Mouse (Mus musculus) T-helper 17 cell (primary cell): Measurements from ENCODE around the gene Zc3hav1.

Experiments used
- in situ Hi-C, 2 experiments: fragments of 300-600 bp; cut with MboI, MseI; formaldehyde crosslinking; loops; 1 replicate in 1 of 2; 2 replicates in 1 of 2; pipeline ENCODE4 v1.15.1; 2025; ENCODE audit warnings: high pct_unique_total_duplicates in 2 of 2

The Zc3hav1 gene

DNA sequence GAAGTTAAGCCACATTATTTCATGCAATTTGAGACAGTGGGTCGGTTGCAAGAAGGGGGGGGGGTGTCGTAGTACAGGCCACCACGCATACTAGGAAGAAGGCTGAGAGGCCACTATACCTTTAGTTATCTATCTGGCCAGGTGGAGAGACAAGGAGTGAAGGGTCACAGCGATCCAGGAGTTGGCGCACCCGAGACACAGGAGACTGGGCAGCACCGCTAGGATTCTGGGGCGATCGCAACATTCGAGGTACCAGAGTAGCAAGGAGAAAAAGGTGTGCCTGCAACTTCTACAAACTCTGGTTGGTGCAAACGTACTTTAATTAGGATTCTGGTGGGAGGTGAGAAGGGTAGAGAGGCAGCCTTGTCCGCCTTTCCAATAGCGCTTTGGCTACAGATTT, 1.2 kb downstream of the Zc3hav1 start:
- in situ Hi-C loops = no loop called here

DNA sequence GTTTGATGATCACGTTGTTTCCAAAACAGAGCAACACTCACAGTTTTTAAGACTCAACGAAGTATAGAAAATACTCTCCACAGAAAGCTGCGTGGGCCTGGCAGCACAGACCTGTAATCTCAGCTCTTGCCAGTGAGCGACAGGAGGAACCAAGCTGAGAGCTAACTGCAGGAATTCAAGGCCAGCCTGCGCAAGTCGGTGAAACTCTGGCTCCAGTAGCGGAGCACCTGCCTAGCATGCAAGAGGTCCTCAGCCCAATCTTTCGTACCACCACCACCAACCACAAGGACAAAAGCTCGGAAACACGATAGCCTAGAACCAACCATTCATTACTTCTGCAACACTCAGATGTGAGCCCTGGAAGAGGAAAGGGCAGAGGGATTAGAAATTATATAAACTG, 2.0 kb downstream of the Zc3hav1 start:
- in situ Hi-C loops = no loop called here

DNA sequence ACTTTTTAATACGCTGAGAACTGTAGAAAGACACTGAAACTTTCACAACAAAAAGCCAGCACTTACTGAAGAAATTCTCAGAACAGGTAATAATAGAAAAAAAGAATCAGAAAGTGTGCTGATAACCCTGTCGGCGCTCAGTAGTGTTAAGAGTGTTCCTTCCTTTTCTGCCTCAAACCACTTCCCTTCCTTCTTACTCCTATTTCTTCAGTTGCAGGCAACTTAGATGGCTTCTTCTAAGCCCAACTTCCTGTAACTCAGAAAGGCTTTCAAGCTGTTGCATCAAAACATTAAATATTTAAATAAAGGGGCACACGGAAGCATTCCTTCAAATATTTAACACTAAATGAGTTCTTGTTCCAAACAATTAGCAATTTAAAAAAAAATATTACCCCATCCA, 2.5 kb downstream of the Zc3hav1 start:
- in situ Hi-C loops = no loop called here

DNA sequence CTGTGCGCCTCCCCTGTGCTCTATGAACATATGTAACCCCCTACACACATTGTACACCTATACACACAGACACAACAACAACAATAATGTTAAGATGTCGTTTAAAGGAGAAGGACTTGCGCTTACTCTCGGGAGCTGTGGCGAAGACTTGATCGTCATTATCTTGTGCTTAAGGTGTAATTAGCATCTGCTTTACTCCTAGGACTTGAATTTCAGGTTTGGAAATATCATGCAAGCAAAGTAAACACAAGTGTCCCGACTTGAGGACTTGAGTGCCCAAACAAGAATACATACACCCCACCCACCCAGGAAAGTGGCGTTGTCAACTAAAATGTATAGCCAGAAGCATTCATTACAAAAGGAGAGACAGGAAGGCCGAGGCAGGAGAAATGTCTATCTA, 4.6 kb downstream of the Zc3hav1 start:
- in situ Hi-C loops = no loop called here

DNA sequence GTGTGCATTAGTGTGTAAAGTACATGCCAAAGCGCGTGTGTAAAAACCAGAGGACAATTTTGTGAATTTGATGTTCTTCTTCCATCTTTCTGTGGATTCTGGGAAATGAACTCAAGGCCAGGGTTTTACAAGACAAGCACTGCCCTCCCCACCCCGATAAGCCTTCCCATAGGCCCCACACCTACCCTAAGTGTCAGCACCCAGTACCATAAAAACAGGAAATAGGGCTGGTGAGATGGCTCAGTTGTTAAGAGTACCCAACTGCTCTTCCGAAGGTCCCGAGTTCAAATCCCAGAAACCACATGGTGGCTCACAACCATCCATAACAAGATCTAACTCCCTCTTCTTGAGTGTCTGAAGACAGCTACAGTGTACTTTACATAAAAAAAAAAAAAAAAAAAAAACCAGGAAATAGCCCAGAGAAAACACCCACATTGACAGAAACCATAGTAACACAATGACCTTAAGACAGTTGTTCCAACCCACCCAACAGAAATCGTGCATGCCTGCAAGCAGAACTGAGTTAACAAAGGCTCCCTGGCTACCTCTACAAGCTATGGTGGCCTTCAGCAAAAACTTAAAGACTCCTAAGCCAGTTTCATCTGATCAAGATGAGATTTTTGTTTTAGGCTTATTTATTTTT, 5.5 kb downstream of the Zc3hav1 start:
- in situ Hi-C loops = no loop called here

DNA sequence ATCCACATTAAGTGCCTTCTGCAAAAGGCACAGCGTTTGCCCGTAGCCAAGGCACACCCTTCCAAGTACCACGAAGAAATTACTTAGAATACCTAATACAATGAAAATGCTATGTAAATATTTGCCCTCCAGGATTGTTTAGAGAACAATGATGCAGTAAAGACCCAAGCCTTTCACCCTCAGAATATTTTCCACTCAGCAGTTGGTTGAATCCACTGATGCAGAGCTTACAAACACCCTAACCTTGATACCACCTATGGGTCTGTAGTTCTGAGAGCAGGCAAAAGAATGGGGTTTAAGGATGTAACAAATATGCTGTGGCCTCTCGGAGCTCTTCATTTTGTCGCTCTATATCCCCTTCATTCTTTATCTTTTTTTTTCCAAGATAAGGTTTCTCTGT, 6.5 kb downstream of the Zc3hav1 start:
- in situ Hi-C loops = no loop called here

DNA sequence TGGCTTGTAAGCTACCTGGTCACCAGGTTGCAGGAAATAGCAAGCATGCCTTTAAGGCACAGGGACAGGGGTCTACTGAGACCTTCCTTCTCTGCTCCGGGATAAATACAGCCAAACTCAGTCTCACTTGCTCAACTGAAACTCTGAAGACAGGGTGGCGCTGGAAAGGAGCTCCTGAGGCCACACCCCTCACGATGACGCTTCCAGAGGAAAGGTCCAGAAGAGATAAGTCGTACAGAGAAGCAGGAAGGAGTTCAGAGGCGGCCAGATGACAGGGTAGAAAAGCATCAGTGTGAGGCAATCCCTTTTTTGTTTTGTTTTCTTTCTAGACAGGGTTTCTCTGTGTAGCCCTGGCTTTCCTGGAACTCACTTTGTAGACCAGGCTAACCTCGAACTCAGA, 8.6 kb downstream of the Zc3hav1 start:
- in situ Hi-C loops = no loop called here

DNA sequence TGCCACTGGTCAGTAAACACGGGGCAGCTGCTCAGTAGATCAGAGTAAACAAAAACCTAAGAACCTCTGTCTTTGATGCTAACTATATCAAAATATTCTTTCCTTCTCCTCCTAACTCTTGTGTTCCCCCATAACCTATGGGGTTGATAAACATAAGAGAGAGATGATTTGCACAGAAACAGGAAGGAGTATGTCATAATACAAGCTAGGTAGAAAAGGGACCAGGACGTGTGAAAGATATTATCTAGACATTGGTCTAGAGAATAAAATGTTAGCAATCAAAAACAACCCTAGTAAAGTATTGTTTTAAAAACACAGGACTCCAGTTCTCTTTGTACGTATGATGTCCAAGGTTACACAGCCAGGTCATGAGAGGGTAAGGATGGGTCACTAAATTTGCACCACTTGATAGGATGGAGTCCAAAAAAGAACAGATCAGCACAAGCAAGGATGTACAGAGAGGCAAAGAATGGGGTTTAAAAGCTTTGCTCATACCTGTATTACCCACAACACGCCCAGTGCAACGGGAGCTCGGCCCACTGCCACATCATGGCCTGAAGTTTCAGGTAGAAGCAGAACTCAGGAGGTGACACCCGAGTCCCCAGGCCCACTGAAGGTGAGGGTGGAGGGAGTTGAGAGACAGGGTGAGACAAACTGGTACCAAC, 10.3 kb downstream of the Zc3hav1 start:
- in situ Hi-C loops = loop anchor here in 1 of 2 experiments (5.0 kb wide), 1 partner anchor 248 kb away; no protein-coding TSS in a partner anchor

DNA sequence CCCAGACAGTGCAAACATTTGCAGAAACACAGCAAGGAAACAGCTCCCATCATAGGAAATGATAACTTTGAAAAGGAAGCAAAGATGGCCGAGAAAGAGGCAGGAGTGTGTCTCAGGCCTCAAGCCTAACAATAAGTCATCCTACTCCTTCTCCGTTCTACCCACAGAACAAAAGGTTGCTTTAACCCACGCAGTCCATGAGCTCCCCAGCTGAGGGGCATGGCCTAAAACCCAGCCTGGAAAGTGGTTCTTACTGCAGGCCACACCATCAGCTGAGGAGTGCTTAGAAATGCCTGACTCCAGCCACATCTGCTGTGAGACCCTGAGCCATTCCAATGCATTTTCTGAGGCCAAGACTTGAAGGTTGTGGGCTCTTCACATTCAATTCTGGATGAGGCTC, 10.8 kb downstream of the Zc3hav1 start:
- in situ Hi-C loops = loop anchor here in 1 of 2 experiments (5.0 kb wide), 1 partner anchor 249 kb away; no protein-coding TSS in a partner anchor

DNA sequence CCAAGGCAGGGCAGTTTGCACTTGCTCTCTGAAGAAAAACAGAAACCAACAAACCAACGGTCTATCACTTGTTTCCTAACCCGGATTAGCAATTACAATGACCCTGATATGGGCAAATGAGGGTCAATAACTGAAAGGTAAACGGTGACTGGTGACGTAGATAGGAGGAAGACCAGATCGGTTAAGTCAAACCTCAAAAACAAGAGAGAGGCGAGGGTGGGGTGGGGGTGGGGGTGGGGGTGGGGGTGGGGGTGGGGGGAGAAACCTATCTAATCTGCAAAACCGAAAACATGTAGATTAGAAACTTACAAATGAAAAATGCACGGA, 11.8 kb downstream of the Zc3hav1 start:
- in situ Hi-C loops = loop anchor here in 1 of 2 experiments (5.0 kb wide), 1 partner anchor 250 kb away; no protein-coding TSS in a partner anchor

DNA sequence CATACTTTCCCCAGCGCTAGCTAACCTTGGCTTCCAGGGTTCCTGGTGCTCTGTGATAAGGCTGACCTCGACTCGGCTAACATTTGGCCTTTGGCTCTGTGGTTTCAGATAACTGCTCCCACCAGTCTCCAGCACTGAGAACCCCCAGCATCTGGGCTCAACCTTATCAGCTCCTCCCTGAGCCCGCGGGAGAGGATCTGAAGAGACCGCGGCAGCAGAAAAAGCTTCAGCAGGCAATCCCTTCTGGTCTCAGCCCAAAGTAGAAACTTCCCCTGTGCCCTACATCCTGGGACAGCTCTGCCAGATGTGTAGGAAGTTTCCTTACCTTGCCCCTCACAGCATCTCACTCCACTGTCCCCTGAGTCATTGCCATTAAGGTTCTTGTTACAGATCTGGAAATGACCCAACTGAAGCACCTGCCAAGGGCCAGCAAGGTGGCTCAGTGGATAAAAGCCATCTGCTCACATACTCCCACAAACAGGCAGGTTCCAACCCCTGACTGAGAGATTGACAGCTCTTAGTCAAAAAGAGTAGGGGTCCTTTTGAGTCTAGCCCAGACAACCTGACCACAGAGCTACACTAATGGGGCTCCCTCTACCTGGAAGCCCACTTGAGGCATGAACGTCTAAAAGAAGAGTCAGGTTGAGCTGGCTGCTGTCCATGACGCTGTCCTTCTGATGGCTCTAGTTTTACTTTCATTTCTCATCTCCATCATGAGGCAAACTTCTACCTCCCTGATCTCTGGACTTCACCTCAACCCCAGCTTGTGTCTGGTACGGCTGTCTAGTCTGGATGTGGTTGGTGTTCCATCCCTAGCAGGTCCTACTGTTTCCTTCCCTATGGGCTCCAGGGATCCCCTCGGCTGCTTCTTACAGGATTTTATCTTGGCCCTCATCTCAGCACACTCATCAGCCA, 12.4 kb downstream of the Zc3hav1 start:
- in situ Hi-C loops = loop anchor here in 1 of 2 experiments (5.0 kb wide), 1 partner anchor 250 kb away; no protein-coding TSS in a partner anchor

DNA sequence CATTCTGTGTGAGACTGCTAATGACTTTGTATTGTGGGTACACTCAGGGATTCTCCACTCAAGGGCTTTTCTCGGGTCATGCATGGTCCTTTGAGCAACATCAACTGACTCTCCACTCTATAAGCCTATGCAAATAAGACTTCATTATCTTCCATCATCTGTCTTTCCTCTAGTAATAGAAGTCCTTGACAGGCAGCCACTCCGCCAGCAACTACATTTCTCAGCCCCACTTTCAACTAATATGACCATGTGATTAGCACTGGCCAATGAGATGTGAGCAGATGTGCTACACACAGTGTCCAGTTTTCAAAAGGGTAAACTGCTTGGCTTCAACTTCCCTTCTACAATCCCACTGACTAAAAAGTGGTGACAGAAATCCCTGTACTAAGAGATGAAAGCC, 15.3 kb downstream of the Zc3hav1 start:
- in situ Hi-C loops = no loop called here

DNA sequence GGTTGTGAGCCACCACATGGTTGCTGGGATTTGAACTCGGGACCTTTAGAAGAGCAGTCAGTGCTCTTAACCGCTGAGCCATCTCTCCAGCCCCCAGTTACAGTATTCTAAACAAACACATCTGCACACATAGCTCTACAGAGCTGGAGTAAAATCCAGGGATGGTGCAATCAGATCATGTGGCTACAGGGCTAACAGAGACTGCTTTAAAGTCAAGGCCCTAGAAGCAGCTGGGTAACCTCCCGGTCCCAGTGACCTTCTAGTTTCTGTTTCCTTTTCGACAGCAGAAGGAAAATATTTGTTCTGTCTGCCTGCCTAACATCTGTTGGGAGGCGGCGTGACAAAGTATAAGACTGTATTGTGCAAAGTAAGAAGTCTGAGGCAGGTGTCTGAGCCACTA, 16.5 kb downstream of the Zc3hav1 start:
- in situ Hi-C loops = no loop called here

DNA sequence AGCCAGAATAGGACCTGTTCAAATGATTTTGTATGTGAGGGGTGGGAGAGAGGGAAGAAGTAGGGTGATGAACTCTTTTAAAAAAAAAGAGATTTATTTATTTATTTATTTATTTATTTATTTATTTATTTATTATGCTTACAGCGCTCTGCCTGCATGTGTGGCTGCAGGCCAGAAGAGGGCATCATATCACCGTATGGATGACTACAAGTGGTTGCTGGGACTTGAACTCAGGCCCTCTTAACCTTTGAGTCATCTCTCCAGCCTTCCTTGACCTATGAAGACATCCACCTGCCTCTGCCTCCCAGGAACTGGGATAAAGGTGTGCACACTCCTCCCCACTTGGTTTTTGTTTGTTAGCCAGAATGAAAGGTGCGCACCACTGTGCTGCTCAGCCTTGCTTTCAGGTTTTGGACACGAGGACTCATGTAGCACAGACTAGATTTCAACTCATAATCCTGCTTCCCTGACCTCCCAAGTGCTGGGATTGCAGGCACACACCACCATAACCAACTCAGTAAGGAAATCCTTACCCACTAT, 17.2 kb downstream of the Zc3hav1 start:
- in situ Hi-C loops = no loop called here

DNA sequence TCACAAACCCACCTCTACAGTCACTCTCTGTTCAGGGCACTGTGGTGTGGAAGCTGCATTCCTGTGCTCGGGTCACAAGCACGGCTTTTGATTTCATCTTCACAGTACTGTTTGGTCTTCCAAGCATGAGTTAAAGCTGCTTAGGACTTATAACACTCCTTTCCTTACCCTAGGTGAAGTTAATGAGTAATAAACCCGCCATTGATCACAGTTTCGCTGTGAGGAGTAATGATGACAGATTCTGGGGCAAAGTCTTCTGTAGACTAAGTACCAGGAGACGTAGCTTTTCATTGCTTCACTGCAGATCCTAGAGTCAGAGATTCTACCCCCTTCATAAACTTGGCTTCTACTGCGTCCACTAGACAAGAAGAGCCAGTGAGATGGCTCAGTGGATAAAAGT, 19.1 kb downstream of the Zc3hav1 start:
- in situ Hi-C loops = no loop called here

DNA sequence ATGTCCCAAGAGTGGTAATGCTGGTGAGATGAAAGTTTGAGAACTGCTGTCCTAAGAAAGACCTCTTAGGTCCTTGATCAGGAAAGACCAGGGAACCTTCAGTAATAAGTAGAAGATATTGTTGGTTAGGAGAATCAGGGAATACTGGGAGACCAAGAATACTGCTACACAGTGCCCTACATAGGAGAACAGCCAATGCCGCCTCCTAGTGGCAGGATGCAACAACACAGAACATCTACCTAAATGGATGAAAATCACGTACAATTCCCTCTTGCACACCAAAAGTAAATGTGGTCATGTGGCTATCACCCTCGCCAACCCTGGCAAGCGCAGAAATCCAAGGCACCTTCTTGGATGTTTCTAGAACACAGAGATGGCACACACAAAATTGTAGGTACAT, 27.8 kb downstream of the Zc3hav1 start:
- in situ Hi-C loops = loop anchor here in 1 of 2 experiments (10.0 kb wide), 1 partner anchor 278 kb away; no protein-coding TSS in a partner anchor

DNA sequence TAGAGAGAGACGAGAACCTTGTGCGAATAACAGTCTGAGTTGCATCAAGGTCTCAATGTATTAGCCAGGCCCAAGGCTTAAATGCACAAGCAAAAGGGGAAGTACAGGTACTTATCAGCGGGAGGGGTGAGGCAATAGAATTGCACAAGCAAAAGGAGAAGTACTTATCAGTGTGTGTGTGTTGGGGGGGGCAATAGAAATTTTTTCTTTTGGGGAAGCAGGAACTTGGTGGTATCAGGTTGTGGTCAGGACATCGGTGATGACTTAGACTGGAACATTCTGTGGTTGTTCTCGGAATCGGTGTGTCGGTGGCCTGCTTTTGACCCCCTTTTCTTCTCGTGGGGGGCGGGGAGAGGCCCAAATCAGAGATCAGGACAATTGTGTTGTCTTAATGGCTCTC, 33.8 kb downstream of the Zc3hav1 start:
- in situ Hi-C loops = loop anchor here in 1 of 2 experiments (10.0 kb wide), 1 partner anchor 284 kb away; no protein-coding TSS in a partner anchor

DNA sequence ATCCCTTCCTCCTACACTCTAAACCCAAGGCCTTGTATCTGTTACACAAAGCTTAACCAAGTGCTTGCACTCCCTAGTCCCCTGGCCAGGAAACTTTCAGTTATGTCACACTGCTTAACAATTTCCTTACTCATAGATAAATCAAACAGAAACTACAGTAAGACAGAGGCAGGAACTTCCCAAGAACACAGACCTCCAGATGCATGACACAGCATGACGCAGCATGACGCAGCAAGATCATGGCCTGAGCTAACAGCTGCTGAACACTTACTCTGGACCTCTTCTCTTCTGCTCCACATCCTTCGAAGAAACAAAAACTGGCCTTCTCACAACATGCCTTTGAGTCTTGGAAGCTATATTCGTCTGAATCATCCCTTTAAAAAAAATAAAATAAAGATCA, 38.4 kb downstream of the Zc3hav1 start:
- in situ Hi-C loops = no loop called here

DNA sequence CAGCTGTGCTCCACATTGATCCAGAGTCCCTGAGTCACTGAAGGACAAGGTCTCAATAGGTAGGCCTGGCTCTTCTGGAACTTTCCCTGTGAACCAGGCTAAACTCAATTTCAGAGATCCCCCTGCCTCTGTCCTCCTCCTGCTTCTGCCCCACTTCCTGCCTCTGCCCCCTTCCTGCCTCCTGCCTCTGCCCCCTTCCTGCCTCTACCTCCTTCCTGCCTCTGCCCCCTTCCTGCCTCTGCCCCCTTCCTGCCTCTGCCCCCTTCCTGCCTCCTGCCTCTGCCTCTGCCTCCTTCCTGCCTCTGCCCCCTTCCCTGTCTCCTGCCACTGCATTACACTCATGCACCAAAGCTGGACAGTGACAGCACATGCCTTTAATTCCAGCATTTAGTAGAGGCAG, 44.7 kb downstream of the Zc3hav1 start:
- in situ Hi-C loops = loop anchor here in 1 of 2 experiments (5.0 kb wide), 1 partner anchor 63 kb away; no protein-coding TSS in a partner anchor

DNA sequence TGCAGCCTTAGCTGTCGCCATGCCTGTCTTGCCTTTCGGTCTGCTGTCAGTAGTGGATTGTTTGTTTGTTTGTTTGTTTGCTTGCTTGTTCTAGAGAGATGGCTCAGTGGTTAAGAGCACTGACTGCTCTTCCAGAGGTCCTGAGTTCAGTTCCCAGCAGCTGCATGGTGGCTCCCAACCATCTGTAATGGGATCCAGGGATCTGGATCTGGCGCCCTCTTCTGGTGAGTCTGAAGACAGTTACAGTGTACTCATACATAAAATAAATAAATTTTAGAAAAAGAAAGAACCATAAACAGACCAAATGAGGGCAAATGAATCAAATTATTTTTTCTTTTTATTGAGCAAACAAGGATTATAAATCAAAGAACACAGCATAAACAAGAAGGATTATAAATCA, 49.4 kb downstream of the Zc3hav1 start:
- in situ Hi-C loops = loop anchor here in 1 of 2 experiments (5.0 kb wide), 1 partner anchor 67 kb away; no protein-coding TSS in a partner anchor

DNA sequence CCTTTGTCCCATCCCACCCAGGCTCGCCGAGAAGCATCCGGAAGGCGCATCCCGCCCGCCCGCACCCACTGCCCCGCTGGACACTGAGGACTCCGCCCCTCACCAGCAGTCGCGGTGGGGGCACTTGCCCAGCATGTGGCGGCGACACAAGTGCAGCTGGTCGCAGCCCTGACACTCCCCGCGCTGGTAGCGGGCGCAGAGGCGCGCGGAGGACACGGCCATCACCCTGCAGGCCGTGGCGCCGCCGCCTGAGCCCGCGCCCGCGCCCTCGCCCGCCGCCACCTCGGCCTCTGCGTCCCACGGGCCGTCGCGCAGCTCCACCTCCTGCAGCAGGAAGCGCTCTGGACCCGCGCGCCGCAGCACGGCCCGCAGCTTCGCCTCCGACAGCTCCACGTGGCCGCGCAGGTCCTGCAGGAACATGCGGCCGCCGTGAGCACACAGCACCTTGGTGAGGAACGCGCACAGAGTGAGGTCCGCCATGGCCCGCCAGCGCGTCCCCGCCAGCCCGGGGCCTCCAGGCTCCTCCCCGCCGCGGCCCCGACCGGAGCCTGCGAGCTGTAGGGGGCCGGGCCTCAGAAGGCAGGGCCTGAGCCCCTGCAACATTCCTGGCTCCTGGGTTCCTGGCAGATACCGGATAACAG, 55.5 kb downstream of the Zc3hav1 start, which contains the start of gene Zc3hav1l:
Gene Zc3hav1l (minus strand): TSS at position 499 of the 641 bp plus-strand sequence.
- in situ Hi-C loops = loop anchor here in 1 of 2 experiments (10.0 kb wide), 1 partner anchor 144 kb away; no protein-coding TSS in a partner anchor
